Mouse (Mus musculus): ENCODE measurements around the gene Gm11237. TPM values are rescaled to one million over a fixed set of nuclear protein-coding genes. Genes with fewer than 3 reads are reported as not detected.

Gm11237 gene
- not detected for polyA plus RNA-seq (2014; fragmentation: Illumina TruSeq; extraction: RNeasy Lipid Tissue Mini Kit (QIAGEN cat#74804); ENCODE audit: low read depth, low replicate concordance)

GRCm38 (mm10) chr4:73622684-73623083, at the start of gene Gm11237:
Gene Gm11237 (plus strand): TSS chr4:73622984.

GRCm38 (mm10) chr4:73607581-73607980, 15.2 kb upstream of the Gm11237 start, which contains the start of gene Gm11238:
Gene Gm11238 (plus strand): TSS chr4:73607881.

GRCm38 (mm10) chr4:73637821-73638220, 15.0 kb downstream of the Gm11237 start, which contains the start of gene Gm11236:
Gene Gm11236 (plus strand): TSS chr4:73638121.

GRCm38 (mm10) chr4:73668054-73668453, 45.3 kb downstream of the Gm11237 start, which contains the start of gene Gm11239:
Gene Gm11239 (plus strand): TSS chr4:73668354.

Other genes starting within 250 kb of the Gm11237 start
- not detected for gene Gm11487, start 217.9 kb upstream of the Gm11237 start, polyA plus RNA-seq (2014; fragmentation: Illumina TruSeq; extraction: RNeasy Lipid Tissue Mini Kit (QIAGEN cat#74804); ENCODE audit: low read depth, low replicate concordance)
- gene Gm11238, start 15.1 kb upstream of the Gm11237 start, polyA plus RNA-seq (2014; fragmentation: Illumina TruSeq; extraction: RNeasy Lipid Tissue Mini Kit (QIAGEN cat#74804); ENCODE audit: low read depth, low replicate concordance): not detected
- not detected for gene Gm11236, start 15.1 kb downstream of the Gm11237 start, polyA plus RNA-seq (2014; fragmentation: Illumina TruSeq; extraction: RNeasy Lipid Tissue Mini Kit (QIAGEN cat#74804); ENCODE audit: low read depth, low replicate concordance)
- not detected for gene Gm11239, start 45.4 kb downstream of the Gm11237 start, polyA plus RNA-seq (2014; fragmentation: Illumina TruSeq; extraction: RNeasy Lipid Tissue Mini Kit (QIAGEN cat#74804); ENCODE audit: low read depth, low replicate concordance)
- not detected for gene Gm428, start 60.5 kb downstream of the Gm11237 start, polyA plus RNA-seq (2014; fragmentation: Illumina TruSeq; extraction: RNeasy Lipid Tissue Mini Kit (QIAGEN cat#74804); ENCODE audit: low read depth, low replicate concordance)
- 53.9 TPM for gene Rasef, start 168.0 kb downstream of the Gm11237 start, polyA plus RNA-seq (2014; fragmentation: Illumina TruSeq; extraction: RNeasy Lipid Tissue Mini Kit (QIAGEN cat#74804); ENCODE audit: low read depth, low replicate concordance)